Mouse (Mus musculus) ES-Bruce4 (cell line): ENCODE data around the gene Rtn1. TPM values are rescaled to one million over a fixed set of nuclear protein-coding genes. Genes with fewer than 3 reads are reported as not detected.

Experiments used
- H3K27ac ChIP-seq: 2 replicates; pipeline ENCODE4 v1.5.1; 2012; ENCODE audit warnings: low read length, inconsistent platforms; ENCODE audit not compliant: insufficient read depth
- H3K27me3 ChIP-seq: 2 replicates; pipeline ENCODE4 v1.6.1; 2012; ENCODE audit warnings: mild to moderate bottlenecking, low read length, inconsistent platforms; ENCODE audit not compliant: control insufficient read depth, poor library complexity, insufficient read depth, severe bottlenecking
- H3K36me3 ChIP-seq: 2 replicates; pipeline ENCODE4 v1.6.1; 2012; ENCODE audit warnings: inconsistent platforms, mild to moderate bottlenecking, low read length, moderate library complexity; ENCODE audit not compliant: control insufficient read depth, poor library complexity, insufficient read depth, severe bottlenecking
- H3K4me1 ChIP-seq: one replicate; pipeline ENCODE4 v1.8.1; 2011; ENCODE audit warnings: low read length; ENCODE audit not compliant: control insufficient read depth, insufficient read depth
- H3K4me3 ChIP-seq: 2 replicates; pipeline ENCODE4 v1.5.1; 2011; ENCODE audit warnings: low read depth, mild to moderate bottlenecking, low read length
- H3K9ac ChIP-seq: 2 replicates; pipeline ENCODE4 v1.6.1; 2012; ENCODE audit warnings: low read depth, mild to moderate bottlenecking, inconsistent platforms; ENCODE audit not compliant: poor library complexity, severe bottlenecking
- H3K9me3 ChIP-seq: replicated peaks from 2 replicates; pipeline ENCODE4 v1.6.1; 2012; ENCODE audit warnings: mild to moderate bottlenecking, low read length, inconsistent platforms; ENCODE audit not compliant: control insufficient read depth, poor library complexity, insufficient read depth, severe bottlenecking
- CTCF ChIP-seq: IDR thresholded peaks from one replicate; pipeline ENCODE4 v1.8.1; 2011; ENCODE audit warnings: low read depth, low read length
- EP300 ChIP-seq: IDR thresholded peaks from 2 replicates; pipeline ENCODE4 v1.6.1; 2011; ENCODE audit warnings: low read depth, low read length; ENCODE audit not compliant: insufficient read depth
- POLR2A ChIP-seq: IDR thresholded peaks from one replicate; pipeline ENCODE4 v1.8.1; 2011; ENCODE audit warnings: low read length; ENCODE audit not compliant: insufficient read depth
- polyA plus RNA-seq: library from polyadenylated mRNA; stranded (reverse); fragments of >200 nt; gene quantifications from 2 replicates; pipeline ENCODE4 v1.2.4, GENCODE M21; 2011; ENCODE audit warnings: low read depth; ENCODE audit not compliant: missing spikeins, insufficient read depth, insufficient read length

Rtn1 gene
- polyA plus RNA-seq, 1 experiment = 6.3 TPM

- H3K4me1 ChIP-seq = no peaks in the 10 kb centered on the region
- H3K36me3 ChIP-seq = no peaks in the 10 kb centered on the region
- no peak overlapping the region for H3K4me3 ChIP-seq
- no peak overlapping the region for H3K9ac ChIP-seq
- no peak overlapping the region for H3K27ac ChIP-seq
- H3K9me3 ChIP-seq = no peaks in the 10 kb centered on the region
- H3K27me3 ChIP-seq = no peaks in the 10 kb centered on the region
- TF ChIP-seq POLR2A (no peak), CTCF (peak; percentile 70)
These were observed 141.2 kb downstream of the Rtn1 start for GRCm38 (mm10) chr12:72267614-72268013.

DNA sequence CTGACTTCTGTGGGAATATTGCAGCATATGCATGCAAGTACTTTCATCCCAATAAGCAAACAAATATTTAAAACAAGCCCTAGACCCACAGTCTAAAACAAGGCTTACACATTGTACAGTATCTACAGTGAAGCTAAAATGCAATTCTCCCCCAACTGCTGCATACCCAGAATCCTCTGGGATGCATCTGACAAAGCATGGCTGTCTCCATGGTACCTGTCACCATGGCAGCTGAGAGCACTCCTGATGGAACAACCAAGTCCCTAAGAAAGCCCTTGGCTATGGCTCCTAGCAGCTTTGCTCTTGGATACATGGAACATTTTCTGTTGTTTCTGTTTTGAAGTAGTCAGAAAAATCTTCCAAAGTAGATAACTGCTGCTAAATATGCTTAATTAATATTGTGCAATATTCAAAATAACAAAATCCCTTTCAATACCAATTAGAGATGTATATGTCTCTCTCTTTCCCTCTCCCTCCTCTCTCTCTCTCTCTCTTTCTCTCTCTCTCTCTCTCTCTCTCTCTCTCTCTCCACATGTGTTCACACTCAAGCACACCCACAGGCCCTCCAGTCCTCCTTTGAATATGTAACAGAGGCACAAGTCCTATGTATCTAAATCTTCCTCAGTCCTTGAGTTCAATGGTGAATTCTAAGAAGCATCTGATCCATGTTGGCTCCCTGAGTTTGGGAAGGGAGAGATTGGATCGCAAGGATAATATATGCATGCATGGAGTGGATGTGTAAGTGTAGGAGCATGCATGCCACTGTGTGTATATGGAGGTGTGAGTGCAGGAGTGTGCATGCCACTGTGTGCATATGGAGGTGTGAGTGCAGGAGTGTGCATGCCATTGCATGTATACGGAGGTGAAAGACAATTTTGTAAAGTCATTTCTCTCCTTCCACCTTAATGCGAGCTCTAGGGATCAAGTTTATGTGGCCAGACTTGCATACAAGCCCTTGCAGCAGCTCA is 143.3 kb downstream of the Rtn1 start:
- Histone ChIP-seq H3K4me3 (no peak overlapping the region), H3K4me1 (no peaks in the 10 kb centered on the region), H3K9ac (no peak overlapping the region), H3K9me3 (no peaks in the 10 kb centered on the region), H3K36me3 (no peaks in the 10 kb centered on the region), H3K27me3 (no peaks in the 10 kb centered on the region), H3K27ac (no peak overlapping the region)
- TF ChIP-seq POLR2A (no peak), EP300 (no peak), CTCF (no peak)

DNA sequence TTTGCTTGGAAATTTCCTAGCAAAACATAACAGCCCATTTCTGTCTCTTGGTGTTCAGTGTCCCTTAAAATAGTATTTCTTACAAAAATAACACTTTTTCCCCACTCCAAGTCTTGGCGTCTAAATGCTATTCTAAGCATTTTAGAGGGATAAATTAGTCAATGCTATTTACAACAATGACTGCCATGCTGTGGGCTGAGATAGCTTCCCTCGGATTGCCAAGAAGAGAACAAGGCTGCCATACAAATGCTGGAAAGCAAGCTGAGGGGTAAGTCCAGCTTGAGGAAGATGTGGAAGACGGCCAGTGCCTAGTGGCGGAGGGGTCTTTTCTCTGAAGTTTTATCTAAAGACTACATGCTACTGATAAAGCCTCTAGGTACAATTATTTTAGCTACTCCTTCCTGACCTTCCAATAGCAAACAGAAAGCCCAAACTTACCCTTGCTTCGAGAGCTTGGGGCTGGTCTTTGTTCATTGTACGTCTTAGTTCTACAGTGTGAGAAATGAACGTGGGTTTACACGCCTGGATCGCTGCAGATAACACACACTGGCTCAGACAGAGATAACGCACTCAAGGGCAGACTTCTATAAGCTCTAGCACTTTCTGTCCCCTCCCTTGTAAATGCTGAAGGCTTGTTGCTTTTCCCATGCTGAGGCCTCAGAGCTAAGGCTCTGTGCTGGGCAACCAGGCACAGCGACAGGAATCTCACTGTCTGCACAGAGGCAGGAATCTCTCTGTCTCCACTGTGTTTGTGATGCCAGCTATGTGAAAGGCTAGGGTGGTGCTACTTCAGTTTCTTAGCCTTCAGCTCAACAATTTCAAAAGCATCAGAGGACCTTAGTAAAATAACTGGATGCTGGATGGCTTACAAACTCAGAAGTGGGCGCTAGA is 145.4 kb downstream of the Rtn1 start:
- TF ChIP-seq CTCF (no peak), EP300 (no peak), POLR2A (no peak)
- no peaks in the 10 kb centered on the region for H3K9me3 ChIP-seq
- H3K4me3 ChIP-seq = no peak overlapping the region
- no peaks in the 10 kb centered on the region for H3K27me3 ChIP-seq
- no peak overlapping the region for H3K9ac ChIP-seq
- no peak overlapping the region for H3K27ac ChIP-seq
- no peaks in the 10 kb centered on the region for H3K36me3 ChIP-seq
- H3K4me1 ChIP-seq = no peaks in the 10 kb centered on the region

DNA sequence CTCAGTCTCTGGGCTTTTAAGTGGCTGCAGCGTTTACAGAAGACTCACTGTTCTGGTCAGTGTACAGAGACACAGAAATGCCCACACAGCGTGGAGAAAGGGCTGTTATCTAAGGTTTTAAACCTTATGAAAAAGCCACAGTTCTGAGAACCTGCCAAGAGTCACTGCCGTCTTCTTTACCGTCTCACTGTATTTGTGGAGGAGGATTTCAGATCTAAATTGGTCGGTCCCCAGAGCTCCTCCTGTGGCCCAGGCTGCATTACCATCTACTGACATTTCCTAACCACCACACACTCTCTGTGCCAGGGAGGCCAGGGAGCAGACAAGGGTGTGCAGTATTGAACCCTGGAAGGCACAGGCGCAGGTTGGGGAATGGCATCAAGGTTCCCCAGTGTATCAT is 151.9 kb downstream of the Rtn1 start:
- TF ChIP-seq EP300 = no peak
- TF ChIP-seq POLR2A = no peak
- no peak for TF ChIP-seq CTCF
- H3K9ac ChIP-seq = no peak overlapping the region
- no peak overlapping the region for H3K27ac ChIP-seq

DNA sequence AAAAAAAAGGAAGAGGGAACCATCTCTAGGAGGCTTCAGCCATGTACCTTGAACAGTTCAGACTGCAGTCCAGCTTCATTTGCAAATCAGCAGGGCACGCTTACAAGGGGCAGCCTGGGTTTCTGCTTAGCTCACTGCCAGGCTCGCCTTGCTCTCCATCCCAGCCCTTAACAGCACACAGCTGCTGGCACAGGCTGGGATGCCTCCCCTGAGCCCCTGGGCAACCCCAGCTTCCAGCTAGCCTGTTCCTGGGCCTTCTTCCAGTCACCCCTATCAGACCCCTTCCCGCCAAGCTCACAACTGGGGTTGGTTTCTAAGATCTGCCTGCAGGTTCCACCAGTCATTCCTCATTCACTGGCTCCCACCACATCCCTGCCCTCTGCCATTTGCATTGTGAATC is 155.8 kb downstream of the Rtn1 start:
- Histone ChIP-seq H3K4me3 (no peak overlapping the region), H3K9ac (no peak overlapping the region), H3K4me1 (no peaks in the 10 kb centered on the region), H3K9me3 (no peaks in the 10 kb centered on the region; the same call in 1 of the 2 replicates), H3K27me3 (no peaks in the 10 kb centered on the region), H3K27ac (no peak overlapping the region), H3K36me3 (no peaks in the 10 kb centered on the region)
- no peak for TF ChIP-seq POLR2A
- TF ChIP-seq CTCF = no peak
- no peak for TF ChIP-seq EP300

More for the DNA sequence above, 151.9 kb downstream of the Rtn1 start:
- no peaks in the 10 kb centered on the region; the same call in 1 of the 2 replicates for H3K9me3 ChIP-seq
- no peaks in the 10 kb centered on the region for H3K4me1 ChIP-seq
- H3K4me3 ChIP-seq = no peak overlapping the region
- H3K36me3 ChIP-seq = no peaks in the 10 kb centered on the region
- no peaks in the 10 kb centered on the region for H3K27me3 ChIP-seq
